Mouse (Mus musculus) layer of hippocampus, adult 11-12 months (tissue): Measurements from ENCODE around the gene Olfr729.

Experiments
- DNase-seq: peaks from one replicate; pipeline ENCODE4 v3.0.0; 2022; ENCODE audit warnings: low spot score

The Olfr729 gene

DNA sequence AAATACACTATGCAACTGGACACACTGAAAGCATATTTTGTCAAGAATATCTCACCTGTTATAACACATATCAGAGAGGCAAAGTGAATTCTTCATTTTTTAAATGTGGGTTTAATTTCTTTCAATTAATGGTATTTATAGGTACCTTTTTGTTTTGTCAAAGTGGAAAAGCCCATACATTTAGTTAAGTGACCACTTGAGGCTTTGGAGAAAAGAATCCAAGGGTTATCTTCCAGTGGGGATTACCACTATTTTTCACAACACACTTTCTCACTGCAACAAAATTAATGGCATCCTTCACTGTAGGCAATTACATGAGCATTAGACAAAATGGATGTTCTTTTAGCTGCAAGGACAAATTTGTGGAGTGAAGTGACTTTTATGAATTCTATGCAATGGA is at the start of gene Olfr729:
Olfr729 (minus strand) TSS at position 101 of the 400 bp plus-strand sequence.
- DNase-seq = no peak

DNA sequence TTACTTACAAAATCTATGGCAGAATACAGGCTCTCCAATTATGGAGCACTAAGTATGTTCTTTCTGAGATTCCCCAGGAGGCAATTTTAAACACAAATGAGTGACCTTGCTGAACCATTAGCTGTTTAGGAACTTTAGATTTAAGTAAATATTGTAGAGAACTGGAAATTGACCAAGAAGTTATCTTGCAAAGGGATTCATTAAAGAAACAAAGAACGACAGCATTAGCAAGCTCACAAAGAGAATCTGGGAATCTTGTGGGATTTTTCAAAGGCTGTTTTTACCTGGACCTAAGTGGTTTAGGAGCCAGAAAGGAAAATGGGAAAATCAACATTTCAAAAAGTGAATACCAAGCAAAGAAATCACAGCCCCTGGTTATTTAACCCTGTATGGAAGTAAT is 35.4 kb upstream of the Olfr729 start, which contains the start of gene Olfr730:
Olfr730 (minus strand) TSS at position 101 of the 400 bp plus-strand sequence.
- no peak for DNase-seq

GRCm38 (mm10) chr14:50142580-50142979 is 10.1 kb downstream of the Olfr729 start, which contains the start of gene Olfr728:
Gene Olfr728 (minus strand): TSS chr14:50142680.
- DNase-seq = no peak

DNA sequence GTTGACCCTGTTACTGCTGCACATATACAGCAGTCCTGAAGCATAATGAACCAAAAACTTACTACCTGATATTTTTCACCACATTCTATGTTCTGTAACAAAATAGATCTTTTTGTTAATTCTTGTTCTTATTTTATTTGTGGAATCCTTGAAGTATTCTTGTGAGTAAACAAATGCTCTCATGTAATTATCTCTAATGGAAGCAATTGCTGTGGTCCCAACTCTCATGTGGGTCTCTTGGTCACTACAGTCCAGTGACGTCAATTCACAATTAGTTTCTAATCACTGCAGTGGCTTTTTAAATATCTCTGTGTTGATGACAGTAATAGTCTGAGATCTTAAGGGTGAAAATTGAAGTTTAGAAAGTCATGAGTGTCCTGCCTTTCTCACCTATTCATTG is 29.8 kb downstream of the Olfr729 start, which contains the start of gene Olfr727:
Olfr727 (plus strand) TSS at position 301 of the 400 bp plus-strand sequence.
- no peak for DNase-seq
